Comparison of ENCODE assay signal across 14 mouse cellular contexts in the genomic region with DNA sequence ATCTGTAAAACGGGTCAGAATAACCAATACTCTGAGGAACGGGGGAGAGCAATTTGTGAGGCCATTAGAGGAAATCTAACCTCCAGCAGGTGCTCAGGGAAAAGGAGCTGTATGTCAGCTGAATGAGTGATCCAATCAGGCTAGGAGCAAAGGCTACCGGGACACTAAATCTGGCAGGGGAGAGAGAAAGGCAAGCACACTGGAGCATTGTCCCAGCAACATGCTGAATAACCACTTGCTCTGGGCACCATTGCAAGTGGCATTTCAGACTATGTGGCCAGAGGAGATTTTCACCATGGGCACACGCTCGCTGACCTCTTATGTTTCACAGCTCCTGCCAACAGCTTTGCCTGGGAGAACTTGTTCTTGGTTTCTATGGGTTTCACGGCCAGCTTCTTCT.
"Had no signal": no experiment of that assay in that cellular context is flagged by ENCODE, and none has a peak within 500 bp of the region (broad histone marks: within the 10 kb centered on the region; RNA-seq: fewer than 3 reads in every experiment).

No protein-coding gene starts in this region.

- H3K4me1 ChIP-seq: limb, embryonic 15.5 days; liver, embryonic 12.5 days; midbrain, embryonic 12.5 days had no signal

- H3K27me3 ChIP-seq: limb, embryonic 15.5 days; liver, embryonic 12.5 days; megakaryocyte, embryonic 14.5 days; midbrain, embryonic 12.5 days had no signal

- H3K27ac ChIP-seq: left cerebral cortex, adult 2 months; limb, embryonic 15.5 days; liver, embryonic 12.5 days; macrophage; midbrain, embryonic 12.5 days had no signal

- H3K9ac ChIP-seq: limb, embryonic 15.5 days; liver, embryonic 12.5 days; lung, embryonic 14.5 days; midbrain, embryonic 12.5 days had no signal

- H3K9me3 ChIP-seq: limb, embryonic 15.5 days; liver, embryonic 12.5 days; megakaryocyte, embryonic 14.5 days; midbrain, embryonic 12.5 days had no signal

- DNase-seq: kidney, adult 18-20 months; kidney, postnatal 10 days; kidney, postnatal 4 days; lung, embryonic 14.5 days; lung, postnatal 10 days; retina, postnatal 1 day; right cerebral cortex, postnatal 4 days; thymus, postnatal 4 days had no signal

- H3K4me3 ChIP-seq: left cerebral cortex, adult 2 months; limb, embryonic 15.5 days; liver, embryonic 12.5 days; megakaryocyte, embryonic 14.5 days; midbrain, embryonic 12.5 days had no signal

- H3K4me2 ChIP-seq: limb, embryonic 15.5 days; liver, embryonic 12.5 days; lung, embryonic 14.5 days; midbrain, embryonic 12.5 days had no signal

- ATAC-seq: liver, embryonic 12.5 days had no signal
